Mouse (Mus musculus) G1E (cell line): ENCODE results near the gene Sfxn2.

Experiments
- CTCF ChIP-seq: IDR thresholded peaks from 2 replicates; pipeline ENCODE4 v1.5.1; 2012; ENCODE audit warnings: low read depth, low read length, inconsistent platforms, mixed read lengths
- GATA1 ChIP-seq: IDR thresholded peaks from 2 replicates; pipeline ENCODE4 v1.6.1; 2012; ENCODE audit warnings: borderline replicate concordance, low read length, inconsistent platforms, mixed read lengths
- GATA2 ChIP-seq: IDR thresholded peaks from 2 replicates; pipeline ENCODE4 v1.6.1; 2012; ENCODE audit warnings: low read depth, low read length, inconsistent platforms, borderline replicate concordance
- POLR2AphosphoS5 ChIP-seq: IDR thresholded peaks from 2 replicates; pipeline ENCODE4 v1.6.1; 2012; ENCODE audit warnings: low read depth, low read length, inconsistent platforms; ENCODE audit not compliant: insufficient replicate concordance
- TAL1 ChIP-seq: conservative IDR thresholded peaks from 2 replicates; pipeline ENCODE4 v1.6.1; 2012; ENCODE audit warnings: low read depth, low read length, inconsistent platforms, mixed read lengths

GRCm38 (mm10) chr19:46647254-46647653, 74.1 kb downstream of the Sfxn2 start:
- no peak for TF ChIP-seq GATA1
- no peak for TF ChIP-seq CTCF
- TF ChIP-seq POLR2AphosphoS5, result no peak
- TF ChIP-seq TAL1, result no peak
- TF ChIP-seq GATA2, result no peak
